Mouse (Mus musculus) activated CD4-positive, CD25-positive, alpha-beta regulatory T cell, adult 4 months (primary cell): ENCODE data around the gene Pcdh9. TPM values are rescaled to one million over a fixed set of nuclear protein-coding genes. Genes with fewer than 3 reads are reported as not detected.

Experiments used
- ATAC-seq: one replicate; pipeline ENCODE4 v1.8.0; 2017
- polyA plus RNA-seq, 2 experiments: library from polyadenylated mRNA; unstranded; fragments of 100-300 nt; shearing (Covaris generic); gene quantifications; one replicate each; pipeline ENCODE4 v1.2.1; 2017

Pcdh9 gene
- polyA plus RNA-seq, 2 experiments from 2014 or later = not detected

GRCm38 (mm10) chr14:93142076-93142475 lies 748.4 kb downstream of the Pcdh9 start:
- no peak for ATAC-seq

- no peak for ATAC-seq
These were observed 763.5 kb downstream of the Pcdh9 start for GRCm38 (mm10) chr14:93126993-93127392.

GRCm38 (mm10) chr14:93102755-93103154 lies 787.7 kb downstream of the Pcdh9 start:
- ATAC-seq = no peak

DNA sequence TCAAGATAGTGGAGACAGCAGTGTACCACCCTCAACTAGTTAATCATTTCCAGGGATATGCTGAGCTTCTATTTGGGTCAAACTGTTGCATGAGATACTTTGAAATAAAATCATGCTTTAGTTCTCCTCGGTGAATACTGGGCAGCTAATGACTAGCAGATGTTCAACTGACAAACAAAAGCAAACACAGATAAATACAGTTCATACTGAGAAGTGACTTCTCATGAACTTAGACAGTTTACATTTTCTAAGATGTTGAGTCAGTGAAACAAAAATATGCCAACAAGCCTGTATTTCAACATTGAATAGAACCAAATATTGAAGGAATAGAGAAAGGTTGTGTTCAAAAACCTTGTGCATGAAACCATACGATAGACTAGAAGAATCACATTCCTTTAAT lies 795.4 kb downstream of the Pcdh9 start:
- no peak for ATAC-seq

DNA sequence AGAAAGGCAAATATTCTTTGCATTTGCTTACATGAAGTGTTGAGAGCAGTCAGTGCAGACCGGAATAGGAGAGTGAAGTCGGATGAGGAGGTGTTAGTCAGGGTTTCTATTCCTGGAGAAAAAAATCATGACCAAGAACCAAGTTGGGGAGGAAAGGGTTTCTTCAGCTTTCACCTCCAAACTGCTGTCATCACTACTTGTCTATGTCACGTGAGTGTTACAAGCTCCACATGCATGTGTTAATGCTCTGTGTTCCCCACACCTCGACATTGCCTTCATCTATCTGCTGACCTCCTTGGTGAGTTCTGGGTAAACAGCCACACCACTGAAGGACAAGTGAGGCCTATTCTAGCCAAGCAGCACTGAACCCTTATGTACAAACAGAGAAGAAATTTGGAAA lies 797.7 kb downstream of the Pcdh9 start:
- no peak for ATAC-seq

DNA sequence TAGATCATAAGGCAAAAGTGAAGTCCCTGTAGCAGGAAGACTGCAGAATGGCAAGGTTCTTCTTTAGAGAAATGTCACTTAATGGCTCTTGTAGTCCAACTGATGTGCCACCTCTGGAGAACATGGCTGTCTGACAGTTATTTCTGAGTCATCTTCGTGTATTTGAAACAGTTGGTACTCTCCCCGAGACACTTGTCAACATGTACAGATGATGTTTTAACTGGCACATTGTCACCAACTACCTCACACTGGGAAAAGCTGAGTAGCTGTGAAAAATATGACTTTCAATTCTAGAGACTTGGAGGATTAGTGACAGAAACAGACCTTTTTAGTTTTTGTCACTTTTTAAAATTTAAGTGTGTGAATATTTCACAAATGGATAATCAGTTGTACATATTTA lies 804.8 kb downstream of the Pcdh9 start:
- no peak for ATAC-seq

- ATAC-seq = no peak
These were observed 807.3 kb downstream of the Pcdh9 start for GRCm38 (mm10) chr14:93083140-93083539.

- ATAC-seq = no peak
These were observed 809.6 kb downstream of the Pcdh9 start for GRCm38 (mm10) chr14:93080910-93081309.

- ATAC-seq = no peak
These were observed 814.7 kb downstream of the Pcdh9 start for GRCm38 (mm10) chr14:93075761-93076160.

GRCm38 (mm10) chr14:93072346-93072745 lies 818.1 kb downstream of the Pcdh9 start:
- ATAC-seq = no peak

DNA sequence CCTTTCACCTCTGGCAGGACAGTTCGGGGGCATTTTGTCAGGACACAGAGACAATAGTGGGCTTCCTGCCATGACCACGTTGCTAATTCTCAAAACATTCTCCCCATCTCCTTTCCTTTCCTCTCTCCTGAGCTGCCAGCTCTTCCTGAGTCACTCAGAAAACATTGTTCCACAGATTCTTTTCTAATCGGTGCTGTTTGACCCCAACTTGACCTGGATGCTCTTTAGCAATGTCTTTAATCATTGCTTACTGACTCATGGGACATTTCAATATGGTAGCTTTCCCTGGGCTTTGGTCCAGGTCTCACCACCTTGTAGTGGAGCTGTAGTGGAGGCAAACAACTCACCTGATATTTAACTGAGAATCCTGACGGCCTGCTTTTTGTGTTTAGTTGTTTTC lies 820.3 kb downstream of the Pcdh9 start:
- no peak for ATAC-seq

DNA sequence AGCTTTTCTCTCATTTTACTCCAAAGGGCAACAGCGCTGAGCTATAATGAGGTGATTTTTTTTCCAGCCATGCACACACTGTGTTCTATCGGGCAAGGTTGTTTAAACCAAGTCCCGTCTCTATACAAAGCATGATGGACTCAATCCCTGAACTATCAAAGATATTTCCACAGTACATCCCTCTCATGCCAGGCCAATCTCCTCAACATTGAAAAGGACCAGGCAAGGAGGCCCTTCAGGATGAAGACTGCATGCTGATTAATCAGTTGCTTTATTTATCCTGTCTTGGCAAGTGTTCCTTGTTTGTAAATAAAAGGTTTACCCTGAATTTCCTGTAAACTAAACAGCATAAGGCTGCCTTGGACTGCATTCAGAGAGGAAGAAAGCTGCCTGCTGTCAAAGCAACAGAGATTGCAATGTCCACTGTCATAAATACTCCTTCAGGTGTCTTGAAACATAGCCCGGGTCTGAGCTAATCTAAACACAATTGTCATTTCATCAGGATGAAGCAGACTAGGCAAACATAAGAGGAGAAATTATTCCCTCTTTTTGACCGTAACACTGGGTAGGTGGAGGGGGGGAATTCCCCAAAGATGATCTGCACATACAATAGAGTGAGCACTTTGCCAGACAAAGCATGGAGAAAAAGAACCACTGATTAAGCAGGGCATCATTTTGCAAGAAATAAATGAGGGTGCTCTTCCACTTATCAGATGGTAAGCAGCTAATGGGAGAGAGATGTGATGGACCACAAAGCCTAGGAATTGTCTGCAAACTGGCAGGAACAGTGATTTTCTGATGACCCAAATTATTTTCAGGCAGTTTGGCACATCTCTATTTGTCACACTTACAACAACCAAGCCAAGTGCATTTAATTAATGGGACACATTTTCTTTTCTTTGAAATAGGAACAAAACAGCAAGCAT lies 822.8 kb downstream of the Pcdh9 start:
- no peak for ATAC-seq

DNA sequence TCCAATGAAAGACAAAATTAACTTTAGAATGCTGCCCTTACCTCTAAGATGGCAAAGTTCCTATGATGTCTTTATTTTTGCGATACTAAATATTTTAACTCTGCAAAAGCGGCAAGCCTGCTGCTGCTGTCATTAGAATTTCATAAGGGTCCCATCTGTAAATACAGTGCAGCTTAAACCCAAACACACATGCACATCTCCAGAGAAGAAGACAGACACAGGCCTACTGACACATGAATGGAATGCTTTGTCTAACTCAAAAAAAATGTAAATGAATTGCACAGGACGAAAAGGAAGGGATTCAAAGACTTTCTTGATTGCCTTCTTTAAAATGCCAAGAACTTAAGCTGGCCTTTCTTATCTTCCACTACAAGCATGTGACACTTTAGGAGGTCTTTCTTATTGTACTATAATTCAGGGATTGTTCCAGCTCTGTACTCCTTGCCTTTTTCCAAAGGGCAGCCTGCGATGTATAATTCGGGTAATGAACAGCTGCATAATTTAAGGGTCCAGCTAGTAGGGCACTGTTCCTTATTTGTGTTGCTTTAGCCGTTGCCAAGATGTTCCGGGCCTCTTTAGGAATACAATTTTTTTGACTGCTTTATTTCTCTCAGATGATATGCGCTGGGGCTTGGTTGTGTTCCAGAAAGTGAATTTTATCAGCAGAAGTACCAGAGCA lies 823.6 kb downstream of the Pcdh9 start:
- ATAC-seq = no peak

GRCm38 (mm10) chr14:93061824-93062620 lies 828.5 kb downstream of the Pcdh9 start:
- no peak for ATAC-seq

- no peak for ATAC-seq
These were observed 831.7 kb downstream of the Pcdh9 start for GRCm38 (mm10) chr14:93058799-93059198.

DNA sequence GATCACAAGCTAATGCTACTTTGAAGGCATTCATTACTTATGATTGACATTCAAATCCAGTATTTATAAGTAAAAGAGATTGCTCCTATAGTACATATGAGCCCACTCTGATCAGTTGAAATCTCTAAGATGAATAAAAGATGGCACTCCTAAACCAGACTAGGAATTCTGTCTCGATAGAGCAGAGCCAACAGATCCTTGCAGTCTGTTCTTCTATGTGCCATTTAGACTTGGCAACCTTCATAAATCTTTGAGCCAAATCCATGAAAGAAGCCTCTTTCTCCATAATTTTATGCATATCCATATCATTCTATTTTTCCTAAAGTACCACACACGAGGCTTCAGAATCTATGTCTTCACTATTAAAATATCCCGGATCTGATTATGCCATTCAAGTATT lies 834.5 kb downstream of the Pcdh9 start:
- no peak for ATAC-seq

GRCm38 (mm10) chr14:93040591-93040990 lies 849.9 kb downstream of the Pcdh9 start:
- ATAC-seq = no peak

- ATAC-seq = no peak
These were observed 850.9 kb downstream of the Pcdh9 start for GRCm38 (mm10) chr14:93039326-93040221.

GRCm38 (mm10) chr14:93009147-93010064 lies 881.1 kb downstream of the Pcdh9 start:
- ATAC-seq = no peak
